Mouse (Mus musculus) stomach, postnatal 0 days (tissue): ENCODE data around the gene Spp1. TPM values are rescaled to one million over a fixed set of nuclear protein-coding genes. Genes with fewer than 3 reads are reported as not detected.

Experiments used
- ATAC-seq: fragments of 200-750 bp; cut with Nextera tagmentation; 2 replicates; pipeline ENCODE4 v1.8.0; 2017; ENCODE audit not compliant: low FRiP score, low TSS enrichment
- DNase-seq: peaks from one replicate; pipeline ENCODE4 v3.0.0-alpha.2; 2016; ENCODE audit warnings: low spot score
- H3K27ac ChIP-seq: fragments of 300-500 bp; sonication (generic); replicated peaks from 2 replicates; pipeline ENCODE4 v1.5.1; 2014; ENCODE audit warnings: mild to moderate bottlenecking, control low read depth
- H3K27me3 ChIP-seq: fragments of 300-500 bp; sonication (generic); 2 replicates; pipeline ENCODE4 v1.6.1; 2014; ENCODE audit warnings: low read length; ENCODE audit not compliant: control insufficient read depth, insufficient read depth
- H3K36me3 ChIP-seq: fragments of 300-500 bp; sonication (generic); 2 replicates; pipeline ENCODE4 v1.6.1; 2014; ENCODE audit warnings: low read length, mixed read lengths; ENCODE audit not compliant: control insufficient read depth, insufficient read depth
- H3K4me1 ChIP-seq: fragments of 300-500 bp; sonication (generic); replicated peaks from 2 replicates; pipeline ENCODE4 v1.6.1; 2014; ENCODE audit warnings: antibody characterized with exemption; ENCODE audit not compliant: control insufficient read depth, insufficient read depth
- H3K4me2 ChIP-seq: fragments of 300-500 bp; sonication (generic); replicated peaks from 2 replicates; pipeline ENCODE4 v1.6.1; 2014; ENCODE audit warnings: low read depth, mild to moderate bottlenecking, control low read depth, moderate library complexity
- H3K4me3 ChIP-seq: fragments of 300-500 bp; sonication (generic); 2 replicates; pipeline ENCODE4 v1.5.1; 2014; ENCODE audit warnings: low read depth, low read length, control low read depth
- H3K9ac ChIP-seq: fragments of 300-500 bp; sonication (generic); 2 replicates; pipeline ENCODE4 v1.6.1; 2014; ENCODE audit warnings: mild to moderate bottlenecking, low read length, control low read depth, mixed read lengths
- H3K9me3 ChIP-seq: fragments of 300-500 bp; sonication (generic); 2 replicates; pipeline ENCODE4 v1.6.1; 2016; ENCODE audit warnings: low read length; ENCODE audit not compliant: control insufficient read depth
- CTCF ChIP-seq: IDR thresholded peaks from 2 replicates; pipeline ENCODE4 v1.5.1; 2016; ENCODE audit warnings: antibody characterized with exemption, low read depth, mild to moderate bottlenecking, moderate library complexity
- EP300 ChIP-seq: optimal IDR thresholded peaks from 2 replicates; pipeline ENCODE3; 2016; ENCODE audit warnings: antibody characterized with exemption
- WGBS: fragments of 180-500 bp; shearing (Covaris S2); extraction: QIAGEN DNeasy Blood & Tissue Kit; methylation state at CpG from one replicate; pipeline ENCODE4 v1.1.7; 2014; 5-methylcytosine and 5-hydroxymethylcytosine counted together
- polyA plus RNA-seq: library from polyadenylated mRNA; unstranded; fragments of >200 nt; fragmentation: Nextera tagmentation; extraction: Ambion mirVana; gene quantifications from 2 replicates; pipeline ENCODE4 v1.2.1, GENCODE M21; 2015

Gene Spp1
- polyA plus RNA-seq, result 198 and 233 TPM in 2 replicates

DNA sequence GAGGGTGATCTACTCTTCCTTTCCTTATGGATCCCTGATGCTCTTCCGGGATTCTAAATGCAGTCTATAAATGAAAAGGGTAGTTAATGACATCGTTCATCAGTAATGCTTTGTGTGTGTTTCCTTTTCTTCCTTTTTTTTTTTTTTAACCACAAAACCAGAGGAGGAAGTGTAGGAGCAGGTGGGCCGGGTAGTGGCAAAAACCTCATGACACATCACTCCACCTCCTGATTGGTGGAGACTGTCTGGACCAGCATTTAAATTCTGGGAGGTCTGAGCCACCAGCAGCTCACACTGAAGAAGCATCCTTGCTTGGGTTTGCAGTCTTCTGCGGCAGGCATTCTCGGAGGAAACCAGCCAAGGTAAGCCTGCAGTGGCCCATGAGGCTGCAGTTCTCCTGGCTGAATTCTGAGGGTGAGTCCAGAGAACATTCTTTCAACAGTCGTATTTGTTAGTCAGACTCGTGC lies at the start of gene Spp1:
Gene Spp1, plus strand, starts transcription at position 284 of the 467 bp plus-strand sequence.
- Histone ChIP-seq H3K4me2 (no peak within 1 kb of the TSS), H3K4me3 (no peak within 1 kb of the TSS), H3K27ac (no peak within 1 kb of the TSS), H3K36me3 (no peaks in the 10 kb centered on the region), H3K9ac (no peak within 1 kb of the TSS), H3K27me3 (no peaks in the 10 kb centered on the region), H3K9me3 (no peaks in the 10 kb centered on the region), H3K4me1 (no peaks in the 10 kb centered on the region)
- ATAC-seq (no peak), DNase-seq (no peak)
- TF ChIP-seq EP300 (no peak), CTCF (no peak)
- 45% methylated on average over 7 of the region's 7 CpGs for WGBS

GRCm38 (mm10) chr5:104385521-104385920 lies 49.4 kb upstream of the Spp1 start:
- no peak for ATAC-seq
- H3K27ac ChIP-seq, result no peak overlapping the region
- H3K27me3 ChIP-seq, result no peaks in the 10 kb centered on the region
- TF ChIP-seq EP300 (no peak), CTCF (no peak)
- H3K9me3 ChIP-seq, result no peaks in the 10 kb centered on the region
- H3K4me2 ChIP-seq, result no peak overlapping the region
- no peak overlapping the region for H3K4me3 ChIP-seq
- DNase-seq, result no peak
- WGBS, result 94% methylated on average over 16 of the region's 16 CpGs
- H3K9ac ChIP-seq, result no peak overlapping the region
- no peaks in the 10 kb centered on the region for H3K36me3 ChIP-seq
- H3K4me1 ChIP-seq, result no peaks in the 10 kb centered on the region

GRCm38 (mm10) chr5:104386908-104387307 lies 48.0 kb upstream of the Spp1 start:
- DNase-seq (peak; percentile 21), ATAC-seq (peak; percentile 16; the same call in 1 of the 2 replicates)
- Histone ChIP-seq H3K4me2 (no peak overlapping the region), H3K4me1 (no peaks in the 10 kb centered on the region), H3K4me3 (no peak overlapping the region), H3K27me3 (no peaks in the 10 kb centered on the region), H3K9ac (no peak overlapping the region), H3K9me3 (no peaks in the 10 kb centered on the region), H3K36me3 (no peaks in the 10 kb centered on the region), H3K27ac (no peak overlapping the region)
- no peak for TF ChIP-seq EP300
- TF ChIP-seq CTCF, result no peak
- 44% methylated on average over 5 of the region's 5 CpGs for WGBS

GRCm38 (mm10) chr5:104390962-104391361 lies 44.0 kb upstream of the Spp1 start:
- 77% methylated on average over 2 of the region's 2 CpGs for WGBS
- Histone ChIP-seq H3K27ac (no peak overlapping the region), H3K4me2 (no peak overlapping the region), H3K9ac (no peak overlapping the region), H3K27me3 (no peaks in the 10 kb centered on the region), H3K4me1 (no peaks in the 10 kb centered on the region), H3K36me3 (no peaks in the 10 kb centered on the region), H3K4me3 (no peak overlapping the region), H3K9me3 (no peaks in the 10 kb centered on the region)
- no peak for TF ChIP-seq EP300
- TF ChIP-seq CTCF, result no peak
- DNase-seq, result no peak
- no peak for ATAC-seq

DNA sequence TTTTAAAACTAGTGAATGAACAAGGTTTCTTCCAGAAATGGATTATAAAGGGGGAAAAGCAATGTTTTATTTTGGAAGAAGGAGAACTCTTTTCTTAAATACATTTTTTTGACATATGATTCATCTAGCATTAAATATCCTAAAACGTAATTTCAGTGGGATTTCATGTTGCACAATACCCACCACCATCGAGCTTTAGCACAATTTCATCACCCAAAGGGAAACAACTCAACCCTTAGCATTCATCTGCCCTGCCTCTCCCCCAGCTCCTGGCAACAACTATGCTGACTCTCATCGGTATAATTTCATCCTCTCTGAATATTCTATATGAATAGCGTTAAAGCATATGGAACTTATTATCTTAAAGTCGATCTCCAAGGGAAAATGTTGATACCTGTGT lies 42.1 kb upstream of the Spp1 start:
- DNase-seq (no peak), ATAC-seq (no peak)
- no peaks in the 10 kb centered on the region for H3K9me3 ChIP-seq
- no peak overlapping the region for H3K4me2 ChIP-seq
- H3K27me3 ChIP-seq, result no peaks in the 10 kb centered on the region
- no peaks in the 10 kb centered on the region for H3K36me3 ChIP-seq
- H3K4me3 ChIP-seq, result no peak overlapping the region
- H3K27ac ChIP-seq, result no peak overlapping the region
- no peaks in the 10 kb centered on the region for H3K4me1 ChIP-seq
- TF ChIP-seq EP300, result no peak
- TF ChIP-seq CTCF, result no peak
- WGBS, result 69% methylated on average over 5 of the region's 5 CpGs
- H3K9ac ChIP-seq, result no peak overlapping the region

DNA sequence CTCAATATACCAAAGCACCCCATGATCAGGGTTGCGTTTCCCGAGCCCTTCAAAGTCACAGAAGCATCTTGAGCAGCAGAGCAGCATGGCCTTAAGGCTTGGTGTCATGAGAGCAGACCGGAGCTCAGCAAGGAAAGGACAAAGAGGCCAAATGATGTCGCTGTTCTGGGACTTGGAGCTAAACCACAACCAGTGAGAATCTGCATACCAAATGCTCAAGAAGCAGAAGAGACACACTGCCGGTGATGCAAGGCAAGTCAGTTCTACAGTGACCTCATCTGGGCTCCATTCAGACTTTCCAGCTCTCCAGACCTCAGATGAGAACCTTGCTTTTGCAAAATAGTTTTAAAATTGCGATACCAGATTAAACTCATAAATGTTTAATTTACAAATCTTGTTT lies 38.6 kb upstream of the Spp1 start:
- ATAC-seq, result no peak
- Histone ChIP-seq H3K9ac (no peak overlapping the region), H3K4me3 (no peak overlapping the region), H3K27me3 (no peaks in the 10 kb centered on the region), H3K4me2 (no peak overlapping the region), H3K9me3 (no peaks in the 10 kb centered on the region), H3K4me1 (no peaks in the 10 kb centered on the region), H3K27ac (no peak overlapping the region), H3K36me3 (no peaks in the 10 kb centered on the region)
- WGBS, result 77% methylated on average over 6 of the region's 6 CpGs
- TF ChIP-seq CTCF (no peak), EP300 (no peak)
- no peak for DNase-seq
